Mouse (Mus musculus) gastrocnemius, postnatal 25 days (tissue): ENCODE data around the gene AI464131. TPM values are rescaled to one million over a fixed set of nuclear protein-coding genes. Genes with fewer than 3 reads are reported as not detected.
"Not testable (repeated sequence)": the region's sequence is repeated elsewhere in the genome, so short reads cannot be mapped to it uniquely, and the experiment has no call there.

Experiments used
- DNase-seq: peaks from one replicate; pipeline ENCODE4 v3.0.0; 2022
- total RNA-seq, 2 experiments: library from RNA; stranded (reverse); gene quantifications; 1 replicate in 1 of 2; 2 replicates in 1 of 2; pipeline ENCODE4 v1.2.3; 2021

Gene AI464131
- total RNA-seq, 2 experiments from 2014 or later = 59.5 to 75.2 TPM

- no peak for DNase-seq
Observed at GRCm38 (mm10) chr4:41470051-41470683, 32.7 kb downstream of the AI464131 start.

DNA sequence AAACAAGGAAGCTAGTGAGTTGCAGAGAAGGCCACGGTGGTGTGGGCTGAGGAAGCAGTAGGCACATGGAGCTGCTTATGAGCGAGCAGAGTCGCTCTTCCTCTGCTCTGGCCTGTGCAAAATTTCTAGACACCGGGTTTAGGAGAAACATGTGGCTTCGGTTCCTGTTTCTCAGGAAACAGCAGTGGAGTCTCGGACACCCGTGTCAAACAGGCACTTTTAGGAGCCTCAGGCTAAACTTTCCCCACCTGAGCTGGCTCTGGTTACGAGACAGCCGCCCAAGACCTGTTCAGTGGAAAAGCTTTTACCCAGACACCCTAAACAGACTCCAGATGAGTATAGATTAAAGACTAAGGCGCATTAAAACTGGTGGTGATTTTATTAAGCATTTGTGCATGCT lies 33.7 kb downstream of the AI464131 start:
- DNase-seq = no peak

DNA sequence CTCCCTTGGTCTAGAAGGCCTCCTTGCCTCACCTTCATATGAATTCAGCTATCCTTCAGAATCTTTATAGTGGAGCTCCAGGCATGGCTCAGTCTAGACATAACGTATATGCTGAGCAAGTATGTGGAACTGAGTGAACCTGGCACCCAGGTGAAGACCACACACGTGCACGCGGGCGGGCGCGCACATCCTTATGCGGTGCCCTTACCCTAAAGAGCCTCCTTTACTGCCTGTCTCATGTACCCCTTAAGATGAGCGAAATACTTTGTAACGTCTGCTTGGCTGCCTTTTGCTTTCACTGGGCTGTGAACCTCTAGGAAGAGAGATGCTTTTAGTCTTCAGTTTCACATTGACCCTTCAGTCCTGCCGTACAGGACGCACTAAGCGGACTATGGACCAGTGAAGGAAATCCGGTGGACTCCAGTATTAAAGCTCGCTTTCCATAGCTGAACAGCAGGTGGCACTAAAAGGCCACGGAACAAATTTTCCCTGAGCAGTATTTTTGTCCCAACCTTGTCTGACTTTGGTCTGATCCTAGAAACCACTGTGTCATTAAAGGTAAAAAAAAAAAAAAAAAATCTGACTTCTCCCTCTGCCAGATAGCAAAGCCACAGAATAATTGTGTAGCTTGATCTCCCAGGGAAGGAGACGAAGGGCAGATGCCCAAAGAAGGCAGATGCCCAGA lies 34.3 kb downstream of the AI464131 start:
- DNase-seq = peak; percentile 35

DNA sequence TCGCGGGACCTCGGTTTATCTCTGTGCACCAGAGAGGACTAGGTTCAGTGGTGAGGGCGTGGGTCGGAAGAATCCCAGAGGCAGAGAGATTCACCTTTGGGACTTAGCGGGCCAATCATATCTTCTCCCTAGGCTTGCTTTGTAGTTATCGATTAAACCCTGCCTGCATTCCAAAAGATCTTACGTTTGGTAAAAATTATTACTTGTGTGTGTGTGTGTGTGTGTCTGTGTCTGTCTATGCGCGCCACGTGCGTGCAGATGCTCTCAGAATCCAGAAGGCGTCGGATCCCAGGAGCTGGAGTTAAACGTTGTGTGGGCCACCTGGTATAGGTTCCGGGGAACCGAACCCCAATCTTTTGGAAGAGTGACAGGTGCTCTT lies 37.6 kb downstream of the AI464131 start:
- DNase-seq = no peak

DNA sequence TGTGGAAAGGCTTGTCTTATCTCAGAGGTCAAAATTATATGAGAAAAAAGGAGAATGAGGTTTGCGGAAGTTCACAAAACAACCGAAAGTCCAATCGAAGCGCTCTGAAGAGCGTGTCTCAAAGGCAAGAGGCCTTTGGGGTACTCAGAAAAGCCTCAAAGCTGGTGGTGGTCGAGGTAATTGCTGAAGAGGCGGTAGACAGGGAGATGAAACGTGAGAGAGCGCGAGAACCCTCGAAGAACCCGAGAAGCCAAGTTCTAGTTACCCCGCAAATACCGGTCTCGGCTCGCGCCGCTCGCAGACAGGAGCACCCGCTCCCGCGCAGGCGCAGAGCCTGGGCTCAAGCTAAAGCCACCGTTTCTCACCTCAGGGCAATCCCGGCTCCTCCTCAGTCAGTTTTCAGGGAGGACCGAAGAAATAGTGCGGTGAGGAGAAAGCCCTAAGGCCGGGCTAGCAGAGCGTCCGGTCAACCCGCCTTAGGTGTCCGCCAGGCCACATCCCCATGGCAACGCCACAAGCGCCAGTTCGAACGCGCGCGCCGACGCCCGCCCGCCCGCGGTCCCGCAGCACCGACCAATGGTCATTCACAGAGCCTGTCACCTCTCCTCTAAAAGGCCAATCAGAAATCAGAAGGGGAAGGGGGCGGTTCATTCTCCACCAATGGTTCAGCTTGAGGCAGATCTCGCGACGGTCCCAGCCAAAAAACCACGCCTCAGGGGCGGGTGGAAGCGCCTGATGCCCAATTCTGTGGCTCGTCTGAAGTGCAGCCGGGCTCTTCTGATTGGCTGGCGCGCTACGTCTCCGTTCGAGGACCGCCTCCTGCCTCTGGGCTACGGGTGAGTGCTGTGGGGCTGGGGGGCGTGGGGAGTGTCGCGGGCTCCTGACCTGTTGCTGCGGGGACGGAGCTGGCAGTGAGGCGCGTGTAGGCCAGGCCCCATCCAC lies 38.3 kb downstream of the AI464131 start, which contains the start of the genes Kif24 and Nudt2:
Gene Kif24, minus strand, starts transcription at position 543 of the 942 bp plus-strand sequence.
Gene Nudt2, plus strand, starts transcription at position 807 of the 942 bp plus-strand sequence.
- DNase-seq = peak; percentile 99

GRCm38 (mm10) chr4:41463051-41463738 lies 39.7 kb downstream of the AI464131 start:
- DNase-seq = not testable (repeated sequence)

- no peak for DNase-seq
Observed at GRCm38 (mm10) chr4:41460690-41461089, 42.2 kb downstream of the AI464131 start.

DNA sequence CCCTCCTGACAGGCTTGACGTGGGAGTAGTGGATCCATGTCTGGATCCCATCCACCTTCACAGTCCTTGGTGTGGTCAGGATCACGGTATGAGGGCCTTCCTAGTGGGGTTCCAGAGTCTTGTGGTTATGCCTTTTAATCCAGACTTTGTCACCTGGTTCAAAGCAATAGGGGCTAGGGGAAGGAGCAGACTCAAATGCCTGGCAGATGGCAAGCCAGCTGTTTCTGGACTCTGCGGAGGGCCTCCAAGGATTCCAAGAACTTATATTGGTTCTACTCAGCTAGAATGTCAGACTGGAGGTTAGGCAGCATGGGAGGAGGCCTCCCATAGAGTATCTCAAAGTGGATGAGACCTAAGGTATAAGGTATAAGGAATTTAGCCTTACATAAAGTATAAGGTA lies 55.3 kb downstream of the AI464131 start:
- DNase-seq = no peak

Other genes starting within 250 kb of the AI464131 start
- gene Ubap2, start 227.9 kb downstream of the AI464131 start, total RNA-seq = 10 to 100 TPM; 70.4 to 92.0 TPM
- 10 to 100 TPM; 25.9 to 26.6 TPM for gene Dcaf12, start 188.2 kb downstream of the AI464131 start, total RNA-seq
- gene Ubap1, start 154.1 kb downstream of the AI464131 start, total RNA-seq = 10 to 100 TPM; 30.2 to 33.2 TPM
- under 1 TPM; 0.10 to 0.21 TPM for gene Kif24, start 38.2 kb downstream of the AI464131 start, total RNA-seq
- gene Nudt2, start 37.9 kb downstream of the AI464131 start, total RNA-seq = 10 to 100 TPM; 17.3 to 20.5 TPM
- not detected for gene 1110017D15Rik, start 14.3 kb upstream of the AI464131 start, total RNA-seq
- gene Fam219a, start 66.5 kb upstream of the AI464131 start, total RNA-seq = 10 to 100 TPM; 17.1 to 17.4 TPM
- gene Dnaic1, start 66.7 kb upstream of the AI464131 start, total RNA-seq = under 1 TPM; 0.43 to 0.64 TPM
- gene Enho, start 137.2 kb upstream of the AI464131 start, total RNA-seq = 10 to 100 TPM; 12.7 to 15.7 TPM
- 10 to 100 TPM; 33.5 to 34.7 TPM for gene Cntfr, start 194.0 kb upstream of the AI464131 start, total RNA-seq
- gene Il11ra1, start 196.9 kb upstream of the AI464131 start, total RNA-seq = 10 to 100 TPM; 37.2 to 42.1 TPM
- 10 to 100 TPM; 43.2 to 46.9 TPM for gene Rpp25l, start 210.5 kb upstream of the AI464131 start, total RNA-seq
- 10 to 100 TPM; 38.5 to 40.6 TPM for gene Dctn3, start 220.1 kb upstream of the AI464131 start, total RNA-seq
- gene Arid3c, start 228.1 kb upstream of the AI464131 start, total RNA-seq = not detected